Mouse (Mus musculus) forelimb bud, embryonic 11.5 days (tissue): Measurements from ENCODE around the gene Tmtc4.

Experiments used
- DNase-seq: peaks from one replicate; pipeline ENCODE4 v3.0.0-alpha.2; 2012; ENCODE audit warnings: low read depth, low spot score

The Tmtc4 gene

GRCm38 (mm10) chr14:122902884-122903283, 81.0 kb downstream of the Tmtc4 start:
- DNase-seq, result no peak

DNA sequence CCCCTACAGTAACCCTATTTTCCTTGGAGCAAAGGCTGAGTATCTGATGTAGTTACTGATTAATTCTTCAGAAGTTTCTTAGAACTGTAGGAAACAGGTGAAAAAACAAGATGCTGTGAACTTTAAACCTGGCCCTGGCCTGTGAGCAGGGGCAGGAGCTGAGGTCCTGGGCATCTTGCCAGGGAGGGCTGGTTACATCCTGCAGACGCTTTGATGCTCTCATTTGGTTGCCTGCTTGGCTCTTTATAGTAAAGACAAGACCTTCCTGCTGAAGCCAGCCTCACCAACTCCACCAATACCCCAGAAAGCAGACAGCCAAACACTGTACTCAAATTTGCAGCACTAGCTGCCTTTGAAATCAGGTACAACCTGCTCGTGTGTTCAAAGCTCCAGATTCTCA, 81.7 kb downstream of the Tmtc4 start:
- DNase-seq, result no peak

GRCm38 (mm10) chr14:122901715-122902114, 82.1 kb downstream of the Tmtc4 start:
- DNase-seq, result no peak

- no peak for DNase-seq
These were observed 82.7 kb downstream of the Tmtc4 start for GRCm38 (mm10) chr14:122901177-122901576.

- no peak for DNase-seq
These were observed 83.2 kb downstream of the Tmtc4 start for GRCm38 (mm10) chr14:122900679-122901078.

- DNase-seq, result no peak
These were observed 85.3 kb downstream of the Tmtc4 start for GRCm38 (mm10) chr14:122898550-122898949.

DNA sequence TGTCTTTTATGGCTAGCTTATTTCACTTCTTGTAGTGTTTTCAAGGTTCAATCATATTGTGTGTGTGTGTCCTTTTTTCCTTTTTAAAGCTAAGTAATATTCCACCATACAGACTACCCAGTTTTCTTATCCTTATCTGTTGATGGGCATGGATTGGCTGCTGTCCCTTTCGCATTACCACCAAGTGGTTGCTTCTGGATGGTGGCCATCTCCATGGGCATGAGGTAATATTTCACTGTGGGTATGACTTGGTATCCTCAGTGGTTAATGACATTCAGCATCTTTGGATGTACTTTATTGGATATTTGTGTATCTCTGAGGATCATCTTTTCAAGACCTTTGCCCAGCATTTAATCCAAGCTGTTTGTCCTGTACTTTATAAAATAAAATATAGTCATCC, 87.7 kb downstream of the Tmtc4 start:
- no peak for DNase-seq

GRCm38 (mm10) chr14:122891470-122891968, 92.3 kb downstream of the Tmtc4 start:
- no peak for DNase-seq

GRCm38 (mm10) chr14:122888480-122888872, 95.4 kb downstream of the Tmtc4 start:
- DNase-seq, result no peak

GRCm38 (mm10) chr14:122887702-122888479, 95.9 kb downstream of the Tmtc4 start:
- no peak for DNase-seq

DNA sequence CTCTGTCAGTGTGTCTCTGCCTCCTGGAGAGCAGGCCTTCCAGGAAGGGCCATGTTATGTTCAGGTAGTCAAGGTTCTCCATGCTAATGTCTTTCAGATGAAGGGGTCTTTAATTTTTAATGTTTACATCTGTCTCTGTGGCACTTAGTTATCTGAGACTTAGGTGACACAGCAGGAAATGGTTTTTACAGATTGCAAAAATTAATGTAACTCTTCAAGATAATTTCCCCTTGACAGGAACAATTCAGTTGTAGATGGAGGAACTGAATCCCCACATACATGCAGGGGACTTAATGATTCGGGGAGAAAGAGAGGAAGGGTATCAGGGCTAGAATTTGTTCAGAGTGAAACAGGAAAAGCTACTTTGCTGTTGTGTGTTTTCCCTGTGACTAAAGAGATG, 96.6 kb downstream of the Tmtc4 start:
- DNase-seq, result no peak

- no peak for DNase-seq
These were observed 97.9 kb downstream of the Tmtc4 start for GRCm38 (mm10) chr14:122885893-122886292.

GRCm38 (mm10) chr14:122883821-122884584, 99.8 kb downstream of the Tmtc4 start:
- no peak for DNase-seq

GRCm38 (mm10) chr14:122883410-122883806, 100.4 kb downstream of the Tmtc4 start:
- no peak for DNase-seq

- DNase-seq, result no peak
These were observed 100.9 kb downstream of the Tmtc4 start for GRCm38 (mm10) chr14:122882795-122883409.

GRCm38 (mm10) chr14:122882201-122882639, 101.6 kb downstream of the Tmtc4 start:
- DNase-seq, result no peak

DNA sequence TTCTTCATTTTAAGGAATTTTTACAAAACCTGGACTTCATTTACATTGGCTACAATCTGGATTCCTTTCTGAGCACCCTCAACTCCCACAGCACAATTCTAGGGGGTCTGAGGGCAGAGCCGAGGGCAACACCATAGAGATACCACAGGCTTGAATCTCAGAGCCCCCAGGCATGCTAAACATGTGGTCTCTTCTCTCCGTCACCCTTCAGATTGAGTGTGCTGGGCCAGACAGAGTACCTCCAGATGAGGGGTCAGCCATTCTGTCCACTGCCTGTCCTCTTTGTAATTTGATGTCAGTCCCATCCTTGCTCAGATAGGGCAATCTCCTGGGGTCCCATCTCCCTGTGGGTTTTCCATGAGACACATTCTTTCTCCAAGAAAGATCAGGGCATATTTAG, 102.1 kb downstream of the Tmtc4 start:
- no peak for DNase-seq

GRCm38 (mm10) chr14:122880291-122880690, 103.5 kb downstream of the Tmtc4 start:
- no peak for DNase-seq

GRCm38 (mm10) chr14:122877787-122878186, 106.0 kb downstream of the Tmtc4 start:
- no peak for DNase-seq

GRCm38 (mm10) chr14:122876723-122877122, 107.1 kb downstream of the Tmtc4 start:
- DNase-seq, result no peak

- peak; percentile 88 for DNase-seq
These were observed 107.7 kb downstream of the Tmtc4 start for GRCm38 (mm10) chr14:122876163-122876562.

GRCm38 (mm10) chr14:122875636-122876035, 108.2 kb downstream of the Tmtc4 start:
- no peak for DNase-seq
